Mouse (Mus musculus): ENCODE results near the gene Pdgfd.
A peak's percentile ranks its signal among the peaks of the same experiment; 100 is the strongest.
"Not testable (repeated sequence)": the region's sequence is repeated elsewhere in the genome, so short reads cannot be mapped to it uniquely, and the experiment has no call there.

The Pdgfd gene

DNA sequence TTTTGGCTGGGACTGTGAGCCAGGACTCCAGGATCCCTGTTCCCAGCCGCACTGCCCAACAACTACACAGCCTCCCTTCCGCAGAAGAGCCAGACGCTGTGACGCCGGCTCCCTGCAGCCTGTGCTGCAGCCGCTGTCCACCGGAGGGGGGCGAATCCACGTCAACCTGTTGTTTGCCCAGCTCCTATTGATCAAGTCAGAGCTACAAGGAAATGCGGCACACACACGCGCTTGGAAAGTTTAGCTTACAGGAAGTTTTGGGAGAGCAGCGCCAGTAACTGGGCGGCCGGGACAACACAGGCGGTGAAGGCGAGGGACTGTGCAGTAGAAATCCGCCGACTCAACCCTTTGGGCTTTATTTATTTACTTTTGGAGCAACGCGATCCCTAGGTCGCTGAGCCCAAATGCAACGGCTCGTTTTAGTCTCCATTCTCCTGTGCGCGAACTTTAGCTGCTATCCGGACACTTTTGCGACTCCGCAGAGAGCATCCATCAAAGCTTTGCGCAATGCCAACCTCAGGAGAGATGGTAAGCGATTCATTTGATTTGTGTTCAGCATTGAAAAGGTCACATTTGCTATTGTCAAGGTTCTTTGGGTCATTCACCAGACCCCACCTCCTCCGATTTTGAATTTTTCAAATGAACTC is at the start of gene Pdgfd:
TSS of gene Pdgfd (plus strand) at position 194 of the 647 bp plus-strand sequence.
- peak; percentile 46 for DNase-seq (ENCODE audit: low spot score)

DNA sequence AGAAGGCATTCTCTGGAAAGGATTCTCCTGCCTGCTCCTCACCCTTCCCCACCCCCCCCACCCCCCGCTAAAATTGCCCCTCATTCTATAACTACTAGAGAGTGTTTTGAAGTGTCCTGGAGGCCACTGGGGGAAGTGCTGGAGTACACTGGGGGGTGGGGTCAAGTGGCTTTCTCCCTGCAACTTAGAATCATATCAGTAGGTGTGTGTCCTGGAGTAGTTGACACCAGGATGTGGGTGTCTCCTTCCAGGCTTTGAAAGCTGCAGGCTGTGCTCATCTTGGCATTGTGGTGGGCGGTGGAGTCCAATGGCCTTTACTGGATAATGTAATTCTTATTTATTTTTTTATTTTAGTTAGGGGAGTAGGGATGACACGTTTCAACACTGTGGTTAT is 651 bp downstream of the Pdgfd start:
- no peak for DNase-seq (ENCODE audit: low spot score)

- DNase-seq (ENCODE audit: low spot score) = no peak
Measured at GRCm38 (mm10) chr9:6170962-6171361, 2.6 kb downstream of the Pdgfd start.

GRCm38 (mm10) chr9:6173276-6173675 is 4.9 kb downstream of the Pdgfd start:
- DNase-seq (ENCODE audit: low spot score) = no peak

- no peak for DNase-seq (ENCODE audit: low spot score)
Measured at GRCm38 (mm10) chr9:6175731-6176130, 7.3 kb downstream of the Pdgfd start.

GRCm38 (mm10) chr9:6182307-6182923 is 14.0 kb downstream of the Pdgfd start:
- DNase-seq (ENCODE audit: low spot score) = no peak

DNA sequence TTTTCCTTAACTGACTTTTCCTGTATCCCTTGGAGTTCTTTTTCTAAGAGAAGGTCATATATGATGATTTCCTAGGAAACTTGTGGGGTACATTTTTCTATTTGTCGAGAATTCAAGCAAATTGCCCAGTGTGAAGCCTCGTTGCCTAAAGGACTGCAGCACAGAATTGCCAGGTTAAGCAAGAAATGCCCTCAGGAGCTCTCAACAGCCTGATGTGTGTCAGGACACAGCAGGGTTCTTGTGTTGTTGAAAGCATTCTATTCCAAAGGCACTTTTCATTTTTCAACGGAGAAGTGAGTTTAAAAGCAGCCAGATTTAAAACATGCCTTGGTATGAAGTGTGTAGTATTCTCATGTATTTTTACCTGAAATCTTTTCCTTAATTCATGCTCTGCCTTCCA is 19.6 kb downstream of the Pdgfd start:
- DNase-seq (ENCODE audit: low spot score) = no peak

DNA sequence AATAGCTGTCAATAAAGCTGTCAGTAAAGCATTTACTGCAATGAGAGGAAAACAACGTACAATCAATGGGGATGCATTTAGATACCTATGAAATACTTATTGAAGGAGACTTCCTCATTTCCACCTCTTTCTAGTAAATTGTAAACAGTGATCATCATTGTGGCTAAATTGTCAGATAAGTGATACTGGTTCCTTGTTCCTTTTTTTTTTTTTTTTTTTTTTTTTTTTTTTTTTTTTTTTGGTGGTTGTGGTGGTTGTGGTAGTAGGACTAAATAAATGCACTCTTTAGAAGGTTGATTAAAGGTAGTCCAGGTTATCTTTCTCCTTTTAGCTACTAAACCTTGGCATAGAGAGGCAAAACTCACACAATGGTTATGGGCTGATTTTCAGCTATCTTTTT is 25.0 kb downstream of the Pdgfd start:
- DNase-seq (ENCODE audit: low spot score) = no peak

DNA sequence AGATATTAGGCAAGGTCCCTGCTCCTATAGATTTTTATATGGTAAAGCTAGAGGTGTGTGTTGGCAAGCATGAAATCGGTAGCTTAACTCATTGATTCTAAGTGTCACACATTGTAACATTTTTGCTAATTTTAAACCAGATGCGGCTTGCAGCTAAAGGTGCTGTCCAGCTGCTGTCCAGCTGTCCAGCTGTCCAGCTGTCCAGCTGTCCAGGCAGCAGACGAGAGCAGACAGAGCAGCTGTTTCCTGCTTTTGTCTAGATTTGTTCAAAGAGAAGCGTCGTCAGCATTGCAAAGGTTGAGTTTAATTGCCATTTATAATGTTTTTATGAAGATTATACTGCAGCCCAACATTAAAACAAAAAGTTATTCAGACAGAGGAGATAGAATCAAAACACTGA is 44.5 kb downstream of the Pdgfd start:
- no peak for DNase-seq (ENCODE audit: low spot score)

DNA sequence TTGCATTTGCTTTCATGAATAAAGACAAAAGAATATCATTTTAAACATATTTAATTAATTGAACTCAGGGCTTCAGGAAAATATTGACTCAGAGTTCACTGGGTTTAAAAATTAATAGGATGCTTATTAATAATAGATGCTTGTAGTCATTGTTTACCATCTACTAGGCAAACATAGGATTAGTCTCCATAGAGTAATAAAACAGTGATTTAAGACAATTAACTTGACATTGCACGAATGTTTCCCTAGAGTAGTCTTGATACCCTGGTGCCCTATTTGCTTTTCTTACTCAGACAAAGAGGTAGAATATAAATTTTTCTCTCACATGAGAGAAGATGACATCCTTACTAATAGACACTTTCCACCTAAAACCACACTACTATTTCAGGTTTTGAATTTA is 49.1 kb downstream of the Pdgfd start:
- no peak for DNase-seq (ENCODE audit: low spot score)

GRCm38 (mm10) chr9:6235982-6236381 is 67.6 kb downstream of the Pdgfd start:
- DNase-seq (ENCODE audit: low spot score) = not testable (repeated sequence)

- DNase-seq (ENCODE audit: low spot score) = no peak
Measured at GRCm38 (mm10) chr9:6250320-6250719, 81.9 kb downstream of the Pdgfd start.

DNA sequence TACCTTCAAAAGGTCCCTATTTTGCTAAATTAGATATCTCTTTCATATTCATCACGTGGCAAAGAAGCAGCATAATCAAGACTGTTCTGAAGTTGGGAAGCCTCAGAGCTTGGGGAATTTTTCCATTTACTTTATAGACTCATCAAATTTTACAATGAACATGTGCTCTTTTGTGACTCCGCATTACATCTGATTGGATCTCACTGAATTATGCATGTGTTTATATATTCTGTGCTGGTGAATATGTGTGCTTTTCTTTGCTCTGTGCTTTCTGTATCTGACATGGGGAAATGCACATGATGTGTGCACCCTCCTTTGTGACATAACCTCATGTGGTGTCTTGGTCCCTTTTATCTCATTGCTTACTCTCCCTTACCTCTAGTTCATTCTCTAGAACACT is 83.6 kb downstream of the Pdgfd start:
- DNase-seq (ENCODE audit: low spot score) = no peak

DNA sequence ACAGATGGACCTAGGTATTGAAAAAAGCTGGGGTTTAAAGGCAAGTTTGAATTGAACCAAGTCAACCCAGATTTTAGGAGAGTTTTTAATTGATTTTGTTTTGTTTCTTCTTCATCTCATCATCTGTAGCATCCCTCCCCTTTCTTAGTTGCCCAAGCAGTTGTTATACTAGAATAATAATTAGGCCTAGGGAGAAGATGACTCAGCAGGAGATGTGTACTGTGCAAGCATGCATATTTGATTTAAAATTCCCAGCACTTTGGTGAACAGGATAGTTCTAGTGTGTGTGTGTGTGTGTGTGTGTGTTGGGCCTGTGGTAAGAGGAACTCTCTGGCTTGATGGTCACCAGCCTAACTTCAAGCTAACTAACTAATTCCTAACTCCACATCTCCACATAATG is 88.7 kb downstream of the Pdgfd start:
- no peak for DNase-seq (ENCODE audit: low spot score)

DNA sequence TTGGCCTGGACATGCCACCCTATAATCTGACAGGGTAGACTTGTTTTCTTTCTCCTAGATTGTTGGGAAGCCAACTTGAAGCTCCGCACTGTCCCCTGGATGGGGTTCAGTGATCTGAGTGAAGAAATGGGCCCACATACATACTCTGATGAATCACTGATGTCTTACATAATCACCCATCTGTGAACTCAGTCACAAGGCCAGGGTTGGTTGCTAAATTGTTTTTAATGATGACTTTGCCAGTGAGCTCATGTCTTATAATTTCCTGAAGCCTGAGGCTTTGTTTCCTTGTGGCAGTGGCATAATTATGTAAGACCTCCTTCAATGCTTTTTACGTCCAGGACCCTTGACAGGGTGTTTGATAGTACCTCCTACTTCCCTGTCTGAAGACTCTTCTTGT is 96.4 kb downstream of the Pdgfd start:
- no peak for DNase-seq (ENCODE audit: low spot score)

GRCm38 (mm10) chr9:6269796-6270280 is 101.5 kb downstream of the Pdgfd start, which contains the start of gene Ddi1:
Ddi1 (minus strand) TSS chr9:6269846.
- no peak for DNase-seq (ENCODE audit: low spot score)

GRCm38 (mm10) chr9:6276395-6276794 is 108.0 kb downstream of the Pdgfd start:
- DNase-seq (ENCODE audit: low spot score) = no peak

GRCm38 (mm10) chr9:6277526-6277925 is 109.1 kb downstream of the Pdgfd start:
- DNase-seq (ENCODE audit: low spot score) = no peak

DNA sequence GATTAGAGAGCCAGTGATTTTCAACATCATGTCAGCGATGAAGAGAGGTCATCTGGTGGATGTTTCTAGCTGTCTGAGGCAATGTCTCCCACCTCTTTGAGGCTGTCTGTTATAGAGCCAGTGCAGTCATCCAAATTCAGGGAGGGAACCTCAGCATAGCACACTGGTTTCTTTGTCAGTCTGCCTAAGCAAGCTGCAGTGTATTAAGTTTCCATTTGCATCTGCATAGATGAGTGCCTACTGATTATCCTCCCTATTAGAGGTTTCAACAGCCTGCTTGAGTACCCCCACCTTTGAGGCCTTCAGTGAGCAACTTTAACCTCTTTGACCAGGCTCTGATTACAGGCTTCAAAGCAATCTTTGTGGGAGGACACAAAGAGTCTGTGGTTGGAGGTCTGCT is 118.4 kb downstream of the Pdgfd start:
- no peak for DNase-seq (ENCODE audit: low spot score)

DNA sequence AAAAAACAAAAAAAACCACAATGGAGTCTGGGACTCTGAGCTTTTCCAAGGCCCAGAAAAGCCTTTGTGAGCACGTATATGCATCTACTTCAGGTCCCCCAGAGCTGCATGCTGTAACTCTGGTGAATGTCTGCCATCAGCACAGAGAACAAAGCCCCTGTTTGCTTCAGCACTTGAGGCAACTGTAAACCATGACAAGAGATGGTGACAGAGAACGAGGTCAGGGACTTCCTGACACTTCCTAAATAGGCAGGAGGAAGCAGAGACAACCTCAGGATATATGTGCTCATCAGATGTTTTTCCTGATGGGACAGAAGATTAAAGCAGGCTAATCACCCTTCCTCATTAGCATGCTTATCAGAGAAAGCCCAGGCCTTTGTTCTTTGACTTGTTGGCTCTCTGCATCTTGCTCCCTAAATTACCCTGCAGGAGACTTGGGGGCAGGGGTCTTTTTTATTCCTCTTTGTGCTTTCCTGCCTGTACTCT is 120.9 kb downstream of the Pdgfd start:
- no peak for DNase-seq (ENCODE audit: low spot score)

DNA sequence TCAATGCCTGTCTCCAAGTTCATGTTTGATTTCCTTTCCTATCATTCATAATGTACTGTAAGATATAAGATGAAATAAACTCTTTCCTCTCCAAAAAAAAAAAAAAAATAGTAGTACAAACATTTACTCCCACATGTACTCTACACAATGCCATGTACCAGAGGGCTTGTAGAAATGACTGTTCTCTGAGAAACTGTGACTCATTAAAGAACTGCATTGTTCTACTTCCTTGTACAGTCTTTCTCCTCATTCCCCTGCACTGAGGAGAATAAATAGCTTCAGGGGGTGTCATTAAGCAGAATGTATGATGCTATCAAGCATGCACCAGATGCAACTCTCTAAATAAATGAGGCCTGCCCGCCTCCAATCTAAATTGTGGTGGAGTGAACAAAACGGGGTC is 130.2 kb downstream of the Pdgfd start:
- DNase-seq (ENCODE audit: low spot score) = no peak

GRCm38 (mm10) chr9:6302050-6302449 is 133.7 kb downstream of the Pdgfd start:
- DNase-seq (ENCODE audit: low spot score) = no peak

GRCm38 (mm10) chr9:6304590-6304989 is 136.2 kb downstream of the Pdgfd start:
- DNase-seq (ENCODE audit: low spot score) = no peak

- DNase-seq (ENCODE audit: low spot score) = no peak
Measured at GRCm38 (mm10) chr9:6305847-6306246, 137.5 kb downstream of the Pdgfd start.

All from testis, postnatal 14 days (tissue).